ENCODE assay signal across 16 mouse cellular contexts in the genomic region with DNA sequence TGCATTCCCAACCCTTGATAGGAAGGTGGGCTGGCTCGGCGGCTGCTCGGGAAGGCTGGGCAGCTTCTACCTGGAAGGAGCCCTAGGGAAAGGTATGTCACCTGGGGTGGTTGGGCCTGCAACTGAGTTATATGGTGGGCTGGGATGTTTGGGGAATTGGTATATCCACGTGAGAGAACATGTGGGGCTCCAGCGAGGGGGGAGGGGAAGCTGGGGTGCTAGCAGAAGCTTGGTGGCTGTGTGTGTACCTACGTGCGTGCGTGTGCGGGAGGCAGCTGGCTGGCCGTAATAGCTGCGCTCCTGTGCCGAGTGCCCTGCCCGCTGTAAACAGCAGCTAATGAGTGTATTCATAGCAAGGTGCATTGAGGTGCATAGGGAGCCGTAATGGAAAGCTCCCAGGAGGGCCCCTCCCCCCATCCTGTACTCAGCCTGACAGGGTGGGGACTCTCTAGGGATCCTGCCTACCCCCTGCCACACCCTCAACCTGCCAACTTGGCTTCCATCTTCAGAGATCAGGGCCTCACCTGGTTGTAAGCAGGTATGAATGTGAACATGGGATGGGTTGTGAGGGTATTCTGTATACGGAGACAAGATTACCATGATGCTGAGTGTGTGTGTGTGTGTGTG. TPM values are rescaled to one million over a fixed set of nuclear protein-coding genes. Genes with fewer than 3 reads are reported as not detected.
DNase-seq lines count a peak whose midpoint lies in the region; ATAC-seq and TF ChIP-seq lines count a peak whose summit lies in the region.
"Had no signal": no experiment of that assay in that cellular context is flagged by ENCODE, and none has a peak within 500 bp of the region (broad histone marks: within the 10 kb centered on the region; RNA-seq: fewer than 3 reads in every experiment).

No protein-coding gene starts in this region.

- DNase-seq in cerebellum, adult 9-10 months, result peak; percentile 54
- no peak for DNase-seq in cerebellum, postnatal 4 days (ENCODE audit: low spot score in 2 of 2)
- DNase-seq in layer of hippocampus, adult 2 months (ENCODE audit: low spot score in 2 of 2), result no peak
- DNase-seq in layer of hippocampus, adult 9-11 months, result no peak
- peak; percentile 21 for DNase-seq in R1 (ENCODE audit: low read depth, low spot score)
- DNase-seq in midbrain, embryonic 14.5 days, result no peak
- no peak for DNase-seq in retina, postnatal 1 day
- DNase-seq: embryo, embryonic 11 days; lung, postnatal 10 days; thymus, adult 18-20 months had no signal

- peaks cover 26% of the 10 kb centered on the region for H3K4me1 ChIP-seq in midbrain, embryonic 14.5 days (ENCODE audit: control insufficient read depth, insufficient read depth, low read length)

- no peak overlapping the region for H3K4me2 ChIP-seq in midbrain, embryonic 14.5 days (ENCODE audit: low read length)
- H3K4me2 ChIP-seq: limb, embryonic 13.5 days; liver, embryonic 15.5 days had no signal

- H3K27ac ChIP-seq in layer of hippocampus, adult 2 months, result peak overlapping the region; percentile 87
- H3K27ac ChIP-seq in midbrain, embryonic 14.5 days (replicated peaks; ENCODE audit: low read depth, low read length), result no peak overlapping the region
- H3K27ac ChIP-seq: limb, embryonic 13.5 days; liver, embryonic 15.5 days had no signal

- no peaks in the 10 kb centered on the region for H3K36me3 ChIP-seq in midbrain, embryonic 14.5 days (ENCODE audit: control insufficient read depth, insufficient read depth, low read length)
- H3K36me3 ChIP-seq: limb, embryonic 13.5 days; liver, embryonic 15.5 days had no signal

- H3K9me3 ChIP-seq in midbrain, embryonic 14.5 days (ENCODE audit: control insufficient read depth, low read length), result no peaks in the 10 kb centered on the region
- H3K9me3 ChIP-seq: limb, embryonic 13.5 days; liver, embryonic 15.5 days; megakaryocyte, embryonic 14.5 days had no signal

- peak overlapping the region; percentile 10; the same call in 1 of the 2 replicates for H3K9ac ChIP-seq in midbrain, embryonic 14.5 days (replicated peaks; ENCODE audit: low read length)
- H3K9ac ChIP-seq: limb, embryonic 13.5 days; liver, embryonic 15.5 days had no signal

- no peak for ATAC-seq in midbrain, embryonic 14.5 days (ENCODE audit: low FRiP score, low TSS enrichment)
- no peak for ATAC-seq in frontal cortex, adult (ENCODE audit: low TSS enrichment)

- H3K27me3 ChIP-seq in midbrain, embryonic 14.5 days (ENCODE audit: control insufficient read depth, insufficient read depth, low read length), result no peaks in the 10 kb centered on the region

- no peak for TF ChIP-seq CTCF in layer of hippocampus, adult 2 months (conservative IDR thresholded peaks at IDR 0.05)

- WGBS in midbrain, embryonic 14.5 days, result 68% methylated on average over 15 of the region's 15 CpGs

- H3K4me3 ChIP-seq in layer of hippocampus, adult 2 months, result peak overlapping the region; percentile 47
- no peak overlapping the region for H3K4me3 ChIP-seq in midbrain, embryonic 14.5 days (replicated peaks; ENCODE audit: low read depth, low read length)
- H3K4me3 ChIP-seq: erythroblast, embryonic 14.5 days; limb, embryonic 13.5 days; liver, embryonic 15.5 days; megakaryocyte, embryonic 14.5 days had no signal

RNA-seq across cellular contexts. Expression of a gene that starts 5.1 kb away (rescaled TPM):
- 100 to 1,000 TPM; 315 to 321 TPM for total RNA-seq in layer of hippocampus, adult 2 months (2021)
- polyA plus RNA-seq in midbrain, embryonic 14.5 days (2014; fragmentation: Nextera tagmentation; extraction: Ambion mirVana), result 10.1 and 15.4 TPM in 2 replicates
- total RNA-seq: hematopoietic stem cell, adult 5-6 weeks had no signal
- polyA plus RNA-seq: erythroblast, embryonic 14.5 days had no signal

Comparison
In these comparisons a context has a peak if more than half of its experiments do, and no peak if none do; other contexts are left out.
1. DNase-seq: peak in cerebellum, adult 9-10 months (single experiment) and R1 (single experiment); none in cerebellum, postnatal 4 days (0 of 2), layer of hippocampus, adult 2 months (0 of 2), layer of hippocampus, adult 9-11 months (single experiment), midbrain, embryonic 14.5 days (single experiment) and retina, postnatal 1 day (single experiment).